Mouse (Mus musculus): ENCODE data around the gene 6430550D23Rik.

GRCm38 (mm10) chr2:155929531-155930442, 78.0 kb downstream of the 6430550D23Rik start, which contains the start of gene Uqcc1:
- TF ChIP-seq CTCF (IDR thresholded peaks at IDR 0.05; ENCODE audit: insufficient read depth, low read length) (no peak), POLR2A (IDR thresholded peaks at IDR 0.05; ENCODE audit: borderline replicate concordance, extremely low read depth, low read depth, low read length) (peak; percentile 85; the same call in 1 of the 2 replicates)

Measured in lung, adult 2 months (tissue).